Mouse (Mus musculus) limb, embryonic 14.5 days (tissue): ENCODE measurements around the gene Slc16a4. TPM values are rescaled to one million over a fixed set of nuclear protein-coding genes. Genes with fewer than 3 reads are reported as not detected.

Source experiments
- ATAC-seq: fragments of 200-750 bp; cut with Nextera tagmentation; 2 replicates; pipeline ENCODE4 v1.8.0; 2017; ENCODE audit warnings: low read depth, moderate number of reproducible peaks, moderate TSS enrichment; ENCODE audit not compliant: low FRiP score
- DNase-seq: peaks from one replicate; pipeline ENCODE4 v3.0.0-alpha.2; 2015; ENCODE audit warnings: low spot score
- H3K27ac ChIP-seq: fragments of 300-500 bp; sonication (generic); replicated peaks from 2 replicates; pipeline ENCODE4 v1.5.1; 2014; ENCODE audit warnings: low read depth, mild to moderate bottlenecking, low read length, moderate library complexity, mixed read lengths
- H3K27me3 ChIP-seq: fragments of 300-500 bp; sonication (generic); 2 replicates; pipeline ENCODE4 v1.6.1; 2014; ENCODE audit warnings: low read length, mixed read lengths; ENCODE audit not compliant: control insufficient read depth, insufficient read depth
- H3K36me3 ChIP-seq: fragments of 300-500 bp; sonication (generic); 2 replicates; pipeline ENCODE4 v1.6.1; 2014; ENCODE audit warnings: mild to moderate bottlenecking, low read length, moderate library complexity, mixed read lengths; ENCODE audit not compliant: control insufficient read depth, insufficient read depth
- H3K4me1 ChIP-seq: fragments of 300-500 bp; sonication (generic); 2 replicates; pipeline ENCODE4 v1.6.1; 2014; ENCODE audit warnings: antibody characterized with exemption, low read length, mixed read lengths; ENCODE audit not compliant: control insufficient read depth, insufficient read depth
- H3K4me2 ChIP-seq: fragments of 300-500 bp; sonication (generic); replicated peaks from 2 replicates; pipeline ENCODE4 v1.6.1; 2014; ENCODE audit warnings: low read depth, mild to moderate bottlenecking, low read length, moderate library complexity; ENCODE audit not compliant: severe bottlenecking
- H3K4me3 ChIP-seq: fragments of 300-500 bp; sonication (generic); replicated peaks from 2 replicates; pipeline ENCODE4 v1.5.1; 2014; ENCODE audit warnings: low read length
- H3K9ac ChIP-seq: fragments of 300-500 bp; sonication (generic); 2 replicates; pipeline ENCODE4 v1.6.1; 2014; ENCODE audit warnings: mild to moderate bottlenecking, low read depth, low read length, moderate library complexity; ENCODE audit not compliant: severe bottlenecking
- H3K9me3 ChIP-seq: fragments of 300-500 bp; sonication (generic); 2 replicates; pipeline ENCODE4 v1.6.1; 2016; ENCODE audit warnings: low read length; ENCODE audit not compliant: control insufficient read depth
- POLR2A ChIP-seq: fragments of 200-500 bp; IDR thresholded peaks from 2 replicates; pipeline ENCODE4 v1.8.0; 2012; ENCODE audit warnings: inconsistent platforms, mild to moderate bottlenecking, moderate library complexity, borderline replicate concordance; ENCODE audit not compliant: insufficient read depth, insufficient read length; ENCODE audit errors: extremely low read depth
- WGBS: fragments of 180-500 bp; shearing (Covaris S2); extraction: QIAGEN DNeasy Blood & Tissue Kit; methylation state at CpG from one replicate; pipeline ENCODE4 v1.1.7; 2014; 5-methylcytosine and 5-hydroxymethylcytosine counted together
- polyA plus RNA-seq, 2 experiments: library from polyadenylated mRNA; depleted of rRNA in 1 of 2; stranded (reverse) in 1 of 2; unstranded in 1 of 2; fragments of >200 nt; fragmentation: Nextera tagmentation in 1 of 2; extraction: Ambion mirVana in 1 of 2; gene quantifications; 2 replicates each; pipeline versions ENCODE4 v1.2.1 to v1.2.3; 2012 to 2014

Gene Slc16a4
- polyA plus RNA-seq (2012; rRNA removed): 4.1 and 4.9 TPM in 2 replicates
- polyA plus RNA-seq (2014; fragmentation: Nextera tagmentation; extraction: Ambion mirVana): 8.0 and 9.5 TPM in 2 replicates

DNA sequence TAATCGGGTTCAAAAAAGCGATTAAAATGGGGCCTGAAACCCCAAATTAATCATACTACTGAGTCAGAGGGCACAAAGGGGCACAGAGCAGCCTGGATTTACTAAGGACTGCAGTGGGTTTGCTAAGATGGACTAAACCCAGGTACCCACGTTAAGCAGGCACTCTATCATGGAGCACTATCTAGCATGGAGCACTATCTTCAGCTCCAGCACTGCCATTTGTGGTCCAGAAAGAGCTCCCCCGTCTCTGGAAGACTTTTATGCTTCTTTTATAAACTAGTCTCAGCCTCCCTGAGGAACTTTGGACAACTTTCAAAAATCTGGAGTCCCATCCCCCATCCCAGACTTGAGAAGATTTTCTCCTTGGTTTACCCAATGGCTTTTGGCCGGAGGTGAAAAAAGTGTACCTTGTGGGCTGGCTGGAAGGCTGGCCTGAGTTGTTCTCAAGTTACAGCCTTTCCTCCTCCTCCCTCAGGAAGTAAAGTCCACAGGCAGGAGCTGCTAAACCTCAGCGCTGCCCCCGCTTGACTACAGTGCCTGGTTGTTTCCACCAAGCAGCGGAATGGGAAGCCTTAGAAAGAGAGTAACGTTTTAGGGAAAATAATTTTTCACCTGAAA is at the start of gene Slc16a4:
TSS of gene Slc16a4 (plus strand) at position 467 of the 618 bp plus-strand sequence.
- no peaks in the 10 kb centered on the region for H3K27me3 ChIP-seq
- DNase-seq (peak; percentile 92), ATAC-seq (peak; percentile 91)
- 17% methylated on average over 9 of the region's 9 CpGs for WGBS
- H3K27ac ChIP-seq: peak within 1 kb of the TSS; percentile 86
- H3K4me3 ChIP-seq: 0 out of 2 replicates have a peak within 1 kb of the TSS, but pooled peaks have one; percentile 3
- H3K4me2 ChIP-seq: peak within 1 kb of the TSS; percentile 35
- H3K36me3 ChIP-seq: no peaks in the 10 kb centered on the region
- peaks cover 19% of the 10 kb centered on the region for H3K4me1 ChIP-seq
- TF ChIP-seq POLR2A: no peak
- no peak within 1 kb of the TSS for H3K9ac ChIP-seq
- H3K9me3 ChIP-seq: no peaks in the 10 kb centered on the region

GRCm38 (mm10) chr3:107241389-107242094 is 49.5 kb upstream of the Slc16a4 start:
- Histone ChIP-seq H3K27ac (no peak overlapping the region), H3K4me1 (no peaks in the 10 kb centered on the region), H3K27me3 (no peaks in the 10 kb centered on the region), H3K4me3 (no peak overlapping the region), H3K4me2 (no peak overlapping the region), H3K36me3 (no peaks in the 10 kb centered on the region), H3K9me3 (no peaks in the 10 kb centered on the region), H3K9ac (no peak overlapping the region)
- ATAC-seq: no peak
- no peak for DNase-seq
- TF ChIP-seq POLR2A: no peak
- 46% methylated on average over 14 of the region's 14 CpGs for WGBS

- Histone ChIP-seq H3K27ac (no peak overlapping the region), H3K4me1 (no peaks in the 10 kb centered on the region), H3K9ac (no peak overlapping the region), H3K27me3 (no peaks in the 10 kb centered on the region), H3K4me3 (no peak overlapping the region), H3K9me3 (no peaks in the 10 kb centered on the region), H3K36me3 (no peaks in the 10 kb centered on the region), H3K4me2 (no peak overlapping the region)
- TF ChIP-seq POLR2A: no peak
- 77% methylated on average over 6 of the region's 6 CpGs for WGBS
- no peak for ATAC-seq
- DNase-seq: no peak
These were observed 44.2 kb upstream of the Slc16a4 start for GRCm38 (mm10) chr3:107246876-107247275.

DNA sequence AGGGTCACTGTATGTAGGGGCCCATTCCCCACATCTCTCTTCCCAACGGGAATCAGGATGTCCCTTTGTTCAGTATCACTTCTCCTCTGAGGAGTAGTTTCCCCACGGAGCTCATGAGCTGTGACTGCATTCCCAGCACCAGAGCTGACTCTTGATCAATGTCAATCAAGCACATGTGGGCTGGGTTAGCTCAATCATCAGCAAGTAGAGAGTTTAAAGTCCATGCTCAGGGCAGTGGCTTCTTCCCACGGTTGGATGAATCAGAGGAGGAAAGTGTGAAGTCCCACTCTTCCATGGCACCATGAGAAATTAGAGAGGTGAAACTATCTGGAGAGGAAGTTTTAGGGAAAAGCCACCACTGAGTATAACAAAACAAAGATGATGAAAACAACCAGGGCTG is 42.0 kb upstream of the Slc16a4 start:
- no peak for TF ChIP-seq POLR2A
- no peaks in the 10 kb centered on the region for H3K4me1 ChIP-seq
- no peak overlapping the region for H3K4me2 ChIP-seq
- ATAC-seq: no peak
- H3K27me3 ChIP-seq: no peaks in the 10 kb centered on the region
- no peak overlapping the region for H3K27ac ChIP-seq
- no peak overlapping the region for H3K9ac ChIP-seq
- no peaks in the 10 kb centered on the region for H3K36me3 ChIP-seq
- H3K4me3 ChIP-seq: no peak overlapping the region
- WGBS: 69% methylated on average over 3 of the region's 3 CpGs
- DNase-seq: no peak
- no peaks in the 10 kb centered on the region for H3K9me3 ChIP-seq

- Histone ChIP-seq H3K27me3 (no peaks in the 10 kb centered on the region), H3K36me3 (no peaks in the 10 kb centered on the region), H3K9me3 (no peaks in the 10 kb centered on the region), H3K4me1 (no peaks in the 10 kb centered on the region), H3K27ac (no peak overlapping the region), H3K9ac (no peak overlapping the region), H3K4me2 (no peak overlapping the region), H3K4me3 (no peak overlapping the region)
- no peak for DNase-seq
- TF ChIP-seq POLR2A: no peak
- 22% methylated on average over 2 of the region's 2 CpGs for WGBS
- ATAC-seq: no peak
These were observed 40.7 kb upstream of the Slc16a4 start for GRCm38 (mm10) chr3:107250320-107250719.
